Mouse (Mus musculus) midbrain, embryonic 10.5 days (tissue): ENCODE data around the gene Pglyrp1. TPM values are rescaled to one million over a fixed set of nuclear protein-coding genes. Genes with fewer than 3 reads are reported as not detected.
A peak's percentile ranks its signal among the peaks of the same experiment; 100 is the strongest.

Experiments used
- DNase-seq: peaks from one replicate; pipeline ENCODE4 v3.0.0-alpha.2; 2017; ENCODE audit warnings: low spot score
- H3K27ac ChIP-seq: fragments of 300-500 bp; sonication (generic); replicated peaks from 2 replicates; pipeline ENCODE4 v1.5.1; 2016; ENCODE audit warnings: mild to moderate bottlenecking
- H3K27me3 ChIP-seq: fragments of 300-500 bp; sonication (generic); 2 replicates; pipeline ENCODE4 v1.6.1; 2016; ENCODE audit warnings: low read depth, mild to moderate bottlenecking; ENCODE audit not compliant: poor library complexity, severe bottlenecking
- H3K36me3 ChIP-seq: fragments of 300-500 bp; sonication (generic); 2 replicates; pipeline ENCODE4 v1.6.1; 2016; ENCODE audit warnings: mild to moderate bottlenecking, moderate library complexity
- H3K4me1 ChIP-seq: fragments of 300-500 bp; sonication (generic); 2 replicates; pipeline ENCODE4 v1.6.1; 2016
- H3K4me3 ChIP-seq: fragments of 300-500 bp; sonication (generic); 2 replicates; pipeline ENCODE4 v1.5.1; 2016; ENCODE audit warnings: mild to moderate bottlenecking, moderate library complexity
- H3K9me3 ChIP-seq: fragments of 300-500 bp; sonication (generic); replicated peaks from 2 replicates; pipeline ENCODE4 v1.6.1; 2016; ENCODE audit warnings: mild to moderate bottlenecking
- WGBS: fragments of 180-500 bp; shearing (Covaris S2); methylation state at CpG from one replicate; pipeline ENCODE4 v1.1.7; 2016; 5-methylcytosine and 5-hydroxymethylcytosine counted together
- polyA plus RNA-seq: library from polyadenylated mRNA; unstranded; fragments of >200 nt; fragmentation: Nextera tagmentation; extraction: Ambion mirVana; gene quantifications from 2 replicates; pipeline ENCODE4 v1.2.1, GENCODE M21; 2016

Gene Pglyrp1
- polyA plus RNA-seq, 1 experiment from 2014 or later, result 1.6 TPM

- no peak for DNase-seq
- Histone ChIP-seq H3K27me3 (peaks cover 35% of the 10 kb centered on the region), H3K9me3 (no peaks in the 10 kb centered on the region), H3K36me3 (peaks cover 28% of the 10 kb centered on the region), H3K4me1 (peaks cover 32% of the 10 kb centered on the region), H3K27ac (no peak overlapping the region), H3K4me3 (peak overlapping the region; percentile 55)
- 26% methylated on average over 27 of the region's 27 CpGs for WGBS
Observed at GRCm38 (mm10) chr7:18893009-18893408, 21.9 kb downstream of the Pglyrp1 start.

- DNase-seq, result peak; percentile 67
- H3K4me1 ChIP-seq, result peaks cover 32% of the 10 kb centered on the region
- no peaks in the 10 kb centered on the region for H3K9me3 ChIP-seq
- peaks cover 36% of the 10 kb centered on the region for H3K36me3 ChIP-seq
- peaks cover 35% of the 10 kb centered on the region for H3K27me3 ChIP-seq
- H3K27ac ChIP-seq, result peak overlapping the region; percentile 67
- under 1% methylated on average over 41 of the region's 41 CpGs for WGBS
- peak overlapping the region; percentile 55 for H3K4me3 ChIP-seq
Observed at GRCm38 (mm10) chr7:18893651-18894430, 22.7 kb downstream of the Pglyrp1 start.

DNA sequence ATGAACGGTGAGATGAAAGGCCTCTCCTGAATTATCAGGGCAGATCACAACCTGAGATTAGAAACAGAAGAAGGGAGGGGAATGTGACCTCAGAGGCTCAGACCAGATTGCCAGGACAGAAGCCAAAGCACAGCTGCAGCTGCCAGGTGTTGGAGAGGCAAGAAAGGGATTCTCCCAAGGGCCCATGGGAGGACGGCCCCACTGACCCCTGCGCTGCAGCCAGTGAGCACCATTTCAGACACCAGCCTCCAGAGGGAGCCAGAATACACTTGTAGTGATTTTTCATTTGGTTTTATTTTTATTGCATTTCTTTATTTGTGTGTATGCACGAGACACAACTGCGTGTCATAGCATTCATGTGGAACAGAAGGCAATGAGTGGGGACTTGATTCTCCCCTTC, 25.4 kb downstream of the Pglyrp1 start:
- WGBS, result 39% methylated on average over 5 of the region's 5 CpGs
- Histone ChIP-seq H3K27me3 (peaks cover 35% of the 10 kb centered on the region), H3K9me3 (no peaks in the 10 kb centered on the region), H3K4me1 (peaks cover 32% of the 10 kb centered on the region), H3K27ac (no peak overlapping the region), H3K4me3 (no peak overlapping the region), H3K36me3 (peaks cover 44% of the 10 kb centered on the region)
- DNase-seq, result peak; percentile 47

DNA sequence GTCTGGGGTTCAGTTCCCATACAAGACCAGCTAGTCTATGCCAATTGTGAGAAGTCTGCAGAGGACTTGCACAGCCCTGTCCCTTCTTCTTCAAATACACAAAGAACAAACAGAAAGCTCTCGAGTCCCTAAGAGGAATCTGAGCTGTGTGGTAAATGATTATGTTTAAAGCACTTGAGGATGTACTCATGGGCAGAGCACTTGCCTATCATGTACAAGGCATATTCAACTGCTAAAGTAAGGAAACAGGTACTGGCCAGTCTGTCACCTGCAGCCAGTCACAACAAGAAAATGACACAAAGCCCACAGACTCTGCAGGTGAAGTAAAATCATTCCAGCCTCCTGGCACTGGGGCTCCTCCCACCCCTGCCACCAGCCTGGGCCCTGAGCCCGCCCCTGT, 29.4 kb downstream of the Pglyrp1 start:
- H3K27ac ChIP-seq, result no peak overlapping the region
- H3K4me1 ChIP-seq, result peaks cover 6% of the 10 kb centered on the region
- H3K36me3 ChIP-seq, result peaks cover 70% of the 10 kb centered on the region
- H3K4me3 ChIP-seq, result no peak overlapping the region
- H3K9me3 ChIP-seq, result no peaks in the 10 kb centered on the region
- 0 out of 2 replicates have a peak, but pooled peaks cover 2% of the 10 kb centered on the region for H3K27me3 ChIP-seq
- no peak for DNase-seq
- WGBS, result 89% methylated on average over 2 of the region's 2 CpGs

- no peaks in the 10 kb centered on the region for H3K9me3 ChIP-seq
- WGBS, result 85% methylated on average over 3 of the region's 3 CpGs
- 0 out of 2 replicates have a peak, but pooled peaks cover under 1% of the 10 kb centered on the region for H3K4me1 ChIP-seq
- no peak overlapping the region for H3K27ac ChIP-seq
- no peaks in the 10 kb centered on the region for H3K27me3 ChIP-seq
- no peak overlapping the region for H3K4me3 ChIP-seq
- peaks cover 73% of the 10 kb centered on the region for H3K36me3 ChIP-seq
- no peak for DNase-seq
Observed at GRCm38 (mm10) chr7:18902486-18902885, 31.4 kb downstream of the Pglyrp1 start.

- H3K36me3 ChIP-seq, result peaks cover 50% of the 10 kb centered on the region
- no peak for DNase-seq
- H3K9me3 ChIP-seq, result no peaks in the 10 kb centered on the region
- no peak overlapping the region for H3K27ac ChIP-seq
- 73% methylated on average over 3 of the region's 3 CpGs for WGBS
- H3K4me1 ChIP-seq, result peaks cover 24% of the 10 kb centered on the region
- no peak overlapping the region for H3K4me3 ChIP-seq
- H3K27me3 ChIP-seq, result no peaks in the 10 kb centered on the region
Observed at GRCm38 (mm10) chr7:18904971-18905370, 33.8 kb downstream of the Pglyrp1 start.

- DNase-seq, result no peak
- Histone ChIP-seq H3K27ac (peak overlapping the region; percentile 81), H3K36me3 (peaks cover 10% of the 10 kb centered on the region; the same call in 1 of the 2 replicates), H3K4me3 (peak overlapping the region; percentile 76), H3K9me3 (no peaks in the 10 kb centered on the region), H3K27me3 (no peaks in the 10 kb centered on the region), H3K4me1 (peaks cover 34% of the 10 kb centered on the region)
- 8% methylated on average over 17 of the region's 17 CpGs for WGBS
Observed at GRCm38 (mm10) chr7:18909797-18910196, 38.7 kb downstream of the Pglyrp1 start.

GRCm38 (mm10) chr7:18910241-18910831, 39.2 kb downstream of the Pglyrp1 start, which contains the start of gene Ccdc61:
Ccdc61 (minus strand) TSS chr7:18910415.
- peaks cover 34% of the 10 kb centered on the region for H3K4me1 ChIP-seq
- H3K27ac ChIP-seq, result peak within 1 kb of the TSS; percentile 81
- H3K9me3 ChIP-seq, result no peaks in the 10 kb centered on the region
- H3K27me3 ChIP-seq, result no peaks in the 10 kb centered on the region
- peak; percentile 95 for DNase-seq
- WGBS, result under 1% methylated on average over 33 of the region's 33 CpGs
- H3K36me3 ChIP-seq, result peaks cover 10% of the 10 kb centered on the region; the same call in 1 of the 2 replicates
- peak within 1 kb of the TSS; percentile 76 for H3K4me3 ChIP-seq

- WGBS, result 71% methylated on average over 4 of the region's 4 CpGs
- no peaks in the 10 kb centered on the region for H3K36me3 ChIP-seq
- no peaks in the 10 kb centered on the region for H3K27me3 ChIP-seq
- no peak overlapping the region for H3K27ac ChIP-seq
- H3K9me3 ChIP-seq, result no peaks in the 10 kb centered on the region
- H3K4me3 ChIP-seq, result no peak overlapping the region
- no peak for DNase-seq
- peaks cover 9% of the 10 kb centered on the region for H3K4me1 ChIP-seq
Observed at GRCm38 (mm10) chr7:18916254-18916653, 45.1 kb downstream of the Pglyrp1 start.

GRCm38 (mm10) chr7:18917931-18918330, 46.8 kb downstream of the Pglyrp1 start:
- H3K27ac ChIP-seq, result no peak overlapping the region
- H3K4me1 ChIP-seq, result peaks cover 23% of the 10 kb centered on the region
- no peak for DNase-seq
- H3K9me3 ChIP-seq, result no peaks in the 10 kb centered on the region
- no peaks in the 10 kb centered on the region for H3K27me3 ChIP-seq
- no peaks in the 10 kb centered on the region for H3K36me3 ChIP-seq
- no peak overlapping the region for H3K4me3 ChIP-seq
- WGBS, result 72% methylated on average over 3 of the region's 3 CpGs

- WGBS, result 2% methylated on average over 12 of the region's 12 CpGs
- H3K27ac ChIP-seq, result peak overlapping the region; percentile 99
Observed at GRCm38 (mm10) chr7:18921069-18921468, 49.9 kb downstream of the Pglyrp1 start.

GRCm38 (mm10) chr7:18922807-18923206, 51.7 kb downstream of the Pglyrp1 start:
- peak; percentile 62 for DNase-seq

More at GRCm38 (mm10) chr7:18921069-18921468, 49.9 kb downstream of the Pglyrp1 start:
- DNase-seq, result peak; percentile 60
- Histone ChIP-seq H3K36me3 (no peaks in the 10 kb centered on the region), H3K4me3 (peak overlapping the region; percentile 36), H3K27me3 (0 out of 2 replicates have a peak, but pooled peaks cover 3% of the 10 kb centered on the region), H3K4me1 (peaks cover 52% of the 10 kb centered on the region), H3K9me3 (no peaks in the 10 kb centered on the region)

More at GRCm38 (mm10) chr7:18922807-18923206, 51.7 kb downstream of the Pglyrp1 start:
- Histone ChIP-seq H3K4me3 (peak overlapping the region; percentile 35; the same call in 1 of the 2 replicates), H3K36me3 (0 out of 2 replicates have a peak, but pooled peaks cover under 1% of the 10 kb centered on the region), H3K27ac (peak overlapping the region; percentile 99), H3K4me1 (peaks cover 69% of the 10 kb centered on the region), H3K27me3 (0 out of 2 replicates have a peak, but pooled peaks cover 9% of the 10 kb centered on the region), H3K9me3 (no peaks in the 10 kb centered on the region)
- 35% methylated on average over 5 of the region's 5 CpGs for WGBS
